Mouse (Mus musculus): ENCODE data around the gene Gm20431.

The Gm20431 gene

GRCm38 (mm10) chr2:167569934-167570651 is 91.2 kb downstream of the Gm20431 start:
- no peak for DNase-seq (ENCODE audit: low spot score)

- DNase-seq (ENCODE audit: low spot score) = no peak
Measured at GRCm38 (mm10) chr2:167568112-167568511, 93.2 kb downstream of the Gm20431 start.

- peak; percentile 80 for DNase-seq (ENCODE audit: low spot score)
Measured at GRCm38 (mm10) chr2:167565682-167566081, 95.6 kb downstream of the Gm20431 start.

- DNase-seq (ENCODE audit: low spot score) = no peak
Measured at GRCm38 (mm10) chr2:167565312-167565656, 96.0 kb downstream of the Gm20431 start.

GRCm38 (mm10) chr2:167564551-167565311 is 96.6 kb downstream of the Gm20431 start:
- DNase-seq (ENCODE audit: low spot score) = peak; percentile 22

GRCm38 (mm10) chr2:167563703-167564102 is 97.6 kb downstream of the Gm20431 start:
- DNase-seq (ENCODE audit: low spot score) = peak; percentile 69

- no peak for DNase-seq (ENCODE audit: low spot score)
Measured at GRCm38 (mm10) chr2:167563035-167563434, 98.3 kb downstream of the Gm20431 start.

- DNase-seq (ENCODE audit: low spot score) = peak; percentile 34
Measured at GRCm38 (mm10) chr2:167562101-167562500, 99.2 kb downstream of the Gm20431 start.

GRCm38 (mm10) chr2:167559413-167559812 is 101.9 kb downstream of the Gm20431 start:
- no peak for DNase-seq (ENCODE audit: low spot score)
